Mouse (Mus musculus): ENCODE data around the gene Terb1. TPM values are rescaled to one million over a fixed set of nuclear protein-coding genes. Genes with fewer than 3 reads are reported as not detected.

The Terb1 gene
- polyA plus RNA-seq, 1 experiment from 2014 or later: 0.14 TPM

GRCm38 (mm10) chr8:104452177-104452576 lies 57.5 kb downstream of the Terb1 start:
- DNase-seq (ENCODE audit: low spot score): no peak

GRCm38 (mm10) chr8:104448796-104449195 lies 60.9 kb downstream of the Terb1 start:
- no peak for DNase-seq (ENCODE audit: low spot score)

- no peak for DNase-seq (ENCODE audit: low spot score)
Measured at GRCm38 (mm10) chr8:104446016-104446415, 63.7 kb downstream of the Terb1 start.

GRCm38 (mm10) chr8:104445248-104445647 lies 64.5 kb downstream of the Terb1 start:
- no peak for DNase-seq (ENCODE audit: low spot score)

GRCm38 (mm10) chr8:104443125-104443679 lies 66.5 kb downstream of the Terb1 start:
- DNase-seq (ENCODE audit: low spot score): no peak

- peak; percentile 85 for DNase-seq (ENCODE audit: low spot score)
Measured at GRCm38 (mm10) chr8:104442299-104443124, 67.2 kb downstream of the Terb1 start, which contains the start of gene Dync1li2. Gene Dync1li2 (minus strand): TSS chr8:104443047.

GRCm38 (mm10) chr8:104441613-104442012 lies 68.1 kb downstream of the Terb1 start:
- DNase-seq (ENCODE audit: low spot score): no peak

- DNase-seq (ENCODE audit: low spot score): no peak
Measured at GRCm38 (mm10) chr8:104439461-104439860, 70.2 kb downstream of the Terb1 start.

GRCm38 (mm10) chr8:104437494-104438135 lies 72.1 kb downstream of the Terb1 start:
- no peak for DNase-seq (ENCODE audit: low spot score)

GRCm38 (mm10) chr8:104436591-104436990 lies 73.1 kb downstream of the Terb1 start:
- no peak for DNase-seq (ENCODE audit: low spot score)

GRCm38 (mm10) chr8:104436038-104436437 lies 73.7 kb downstream of the Terb1 start:
- DNase-seq (ENCODE audit: low spot score): no peak

GRCm38 (mm10) chr8:104434826-104435354 lies 74.8 kb downstream of the Terb1 start:
- no peak for DNase-seq (ENCODE audit: low spot score)

- no peak for DNase-seq (ENCODE audit: low spot score)
Measured at GRCm38 (mm10) chr8:104434275-104434674, 75.4 kb downstream of the Terb1 start.

- no peak for DNase-seq (ENCODE audit: low spot score)
Measured at GRCm38 (mm10) chr8:104433191-104433842, 76.4 kb downstream of the Terb1 start.

GRCm38 (mm10) chr8:104432656-104433055 lies 77.1 kb downstream of the Terb1 start:
- no peak for DNase-seq (ENCODE audit: low spot score)

- no peak for DNase-seq (ENCODE audit: low spot score)
Measured at GRCm38 (mm10) chr8:104430230-104430629, 79.5 kb downstream of the Terb1 start.

- DNase-seq (ENCODE audit: low spot score): no peak
Measured at GRCm38 (mm10) chr8:104427703-104428102, 82.0 kb downstream of the Terb1 start.

- no peak for DNase-seq (ENCODE audit: low spot score)
Measured at GRCm38 (mm10) chr8:104422313-104422712, 87.4 kb downstream of the Terb1 start.

GRCm38 (mm10) chr8:104416022-104416421 lies 93.7 kb downstream of the Terb1 start:
- DNase-seq (ENCODE audit: low spot score): no peak

GRCm38 (mm10) chr8:104414204-104414603 lies 95.5 kb downstream of the Terb1 start:
- DNase-seq (ENCODE audit: low spot score): no peak

- DNase-seq (ENCODE audit: low spot score): no peak
Measured at GRCm38 (mm10) chr8:104413770-104414169, 95.9 kb downstream of the Terb1 start.

Measured in thymus, postnatal 0 days (tissue).